Mouse (Mus musculus): ENCODE data around the gene Kcnj10. TPM values are rescaled to one million over a fixed set of nuclear protein-coding genes. Genes with fewer than 3 reads are reported as not detected.

Kcnj10 gene
- polyA plus RNA-seq, 1 experiment, result 17.1 TPM

DNA sequence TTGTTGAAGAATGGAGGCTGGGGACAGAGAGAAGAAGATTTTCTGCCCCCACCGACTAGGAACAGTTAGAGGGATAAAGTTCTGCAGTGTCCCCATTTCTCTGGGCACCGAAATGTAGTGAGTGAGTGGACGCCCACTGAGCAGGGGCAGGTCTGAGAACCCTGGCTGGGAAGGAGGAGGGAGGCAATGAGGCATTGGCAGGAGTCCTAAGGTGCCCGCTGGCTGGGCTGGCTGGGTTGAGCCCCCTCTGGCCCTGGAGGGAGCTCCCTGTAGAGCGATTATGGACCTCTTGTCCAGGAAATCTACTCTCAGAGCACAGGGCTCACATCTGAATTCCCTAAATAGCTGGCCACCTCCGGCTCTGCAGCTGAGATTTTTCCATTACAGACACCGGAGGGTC is 41.5 kb upstream of the Kcnj10 start:
- DNase-seq, result no peak
- TF ChIP-seq CTCF (conservative IDR thresholded peaks at IDR 0.05; ENCODE audit: insufficient read depth, insufficient read length, low read depth, low read length), result no peak
- no peak for TF ChIP-seq POLR2A (IDR thresholded peaks at IDR 0.05; ENCODE audit: low read depth, low read length)

GRCm38 (mm10) chr1:172300247-172300646 is 40.8 kb upstream of the Kcnj10 start:
- WGBS, result 69% methylated on average over 5 of the region's 5 CpGs
- no peaks in the 10 kb centered on the region for H3K27me3 ChIP-seq (replicated peaks; ENCODE audit: control insufficient read depth, insufficient read depth, low read length)
- peak; percentile 39 for DNase-seq
- H3K4me1 ChIP-seq (ENCODE audit: control insufficient read depth, insufficient read depth, low read length), result no peaks in the 10 kb centered on the region; the same call in 1 of the 2 replicates
- no peak overlapping the region for H3K27ac ChIP-seq (ENCODE audit: insufficient read depth, low read depth, low read length)
- no peak overlapping the region for H3K4me3 ChIP-seq (ENCODE audit: insufficient read depth, low read depth, low read length)
- TF ChIP-seq CTCF (conservative IDR thresholded peaks at IDR 0.05; ENCODE audit: insufficient read depth, insufficient read length, low read depth, low read length) (no peak), POLR2A (IDR thresholded peaks at IDR 0.05; ENCODE audit: low read depth, low read length) (no peak)
- H3K36me3 ChIP-seq (ENCODE audit: control insufficient read depth, insufficient read depth, low read length), result no peaks in the 10 kb centered on the region

More for the DNA sequence above, 41.5 kb upstream of the Kcnj10 start:
- no peak overlapping the region for H3K27ac ChIP-seq (ENCODE audit: insufficient read depth, low read depth, low read length)
- no peak overlapping the region for H3K4me3 ChIP-seq (ENCODE audit: insufficient read depth, low read depth, low read length)
- WGBS, result 69% methylated on average over 7 of the region's 7 CpGs
- no peaks in the 10 kb centered on the region; the same call in 1 of the 2 replicates for H3K4me1 ChIP-seq (ENCODE audit: control insufficient read depth, insufficient read depth, low read length)
- H3K27me3 ChIP-seq (replicated peaks; ENCODE audit: control insufficient read depth, insufficient read depth, low read length), result no peaks in the 10 kb centered on the region
- no peaks in the 10 kb centered on the region for H3K36me3 ChIP-seq (ENCODE audit: control insufficient read depth, insufficient read depth, low read length)

- DNase-seq, result no peak
- H3K27me3 ChIP-seq (replicated peaks; ENCODE audit: control insufficient read depth, insufficient read depth, low read length), result no peaks in the 10 kb centered on the region
- H3K4me1 ChIP-seq (ENCODE audit: control insufficient read depth, insufficient read depth, low read length), result no peaks in the 10 kb centered on the region; the same call in 1 of the 2 replicates
- H3K4me3 ChIP-seq (ENCODE audit: insufficient read depth, low read depth, low read length), result no peak overlapping the region
- WGBS, result 74% methylated on average over 12 of the region's 12 CpGs
- H3K27ac ChIP-seq (ENCODE audit: insufficient read depth, low read depth, low read length), result no peak overlapping the region
- TF ChIP-seq POLR2A (IDR thresholded peaks at IDR 0.05; ENCODE audit: low read depth, low read length) (no peak), CTCF (conservative IDR thresholded peaks at IDR 0.05; ENCODE audit: insufficient read depth, insufficient read length, low read depth, low read length) (no peak)
- no peaks in the 10 kb centered on the region for H3K36me3 ChIP-seq (ENCODE audit: control insufficient read depth, insufficient read depth, low read length)
These were observed 39.8 kb upstream of the Kcnj10 start for GRCm38 (mm10) chr1:172301180-172301579.

DNA sequence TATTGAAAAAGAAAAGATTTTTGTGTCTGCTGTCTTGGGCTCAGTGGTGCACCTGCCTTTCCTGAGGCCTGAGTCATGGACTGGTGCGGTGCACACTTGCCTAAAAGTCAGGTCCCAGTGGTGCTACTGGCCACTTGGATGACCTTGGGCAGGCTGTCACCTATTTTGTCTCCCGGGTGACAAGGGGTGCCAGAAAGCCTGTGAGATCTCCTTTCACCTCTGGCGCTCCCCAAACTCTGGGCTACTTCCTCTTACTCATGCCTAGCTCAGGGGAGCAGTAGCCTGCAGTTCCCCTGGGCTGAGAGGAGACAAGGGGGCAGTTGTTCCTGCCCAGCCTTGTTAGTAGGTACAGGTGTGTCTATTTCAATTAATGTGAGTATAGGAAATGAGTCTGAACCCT is 38.7 kb upstream of the Kcnj10 start:
- Histone ChIP-seq H3K27ac (ENCODE audit: insufficient read depth, low read depth, low read length) (no peak overlapping the region), H3K27me3 (replicated peaks; ENCODE audit: control insufficient read depth, insufficient read depth, low read length) (no peaks in the 10 kb centered on the region), H3K4me1 (ENCODE audit: control insufficient read depth, insufficient read depth, low read length) (no peaks in the 10 kb centered on the region; the same call in 1 of the 2 replicates), H3K4me3 (ENCODE audit: insufficient read depth, low read depth, low read length) (no peak overlapping the region), H3K36me3 (ENCODE audit: control insufficient read depth, insufficient read depth, low read length) (no peaks in the 10 kb centered on the region)
- 71% methylated on average over 3 of the region's 3 CpGs for WGBS
- TF ChIP-seq CTCF (conservative IDR thresholded peaks at IDR 0.05; ENCODE audit: insufficient read depth, insufficient read length, low read depth, low read length) (no peak), POLR2A (IDR thresholded peaks at IDR 0.05; ENCODE audit: low read depth, low read length) (no peak)
- no peak for DNase-seq

DNA sequence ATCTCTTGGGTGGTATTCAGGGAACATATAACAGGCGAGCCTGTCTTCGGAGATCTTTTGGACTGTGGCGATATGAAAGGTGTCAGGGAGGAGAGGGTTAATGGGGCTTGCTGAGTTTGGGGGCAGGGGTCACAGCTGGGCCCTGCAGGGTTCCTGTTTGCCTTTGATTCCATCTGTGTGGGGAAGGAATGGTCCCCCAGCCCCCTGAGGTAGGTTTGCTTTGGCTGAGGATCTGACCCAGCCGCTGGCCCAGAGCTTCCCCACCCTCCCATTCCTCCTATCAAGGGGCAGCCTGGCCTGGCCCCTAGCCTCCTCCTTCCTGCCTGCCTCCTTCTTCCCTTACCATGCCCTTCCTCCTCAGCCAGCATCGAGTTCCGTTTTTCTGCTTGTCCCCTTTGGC is 38.2 kb upstream of the Kcnj10 start:
- Histone ChIP-seq H3K27ac (ENCODE audit: insufficient read depth, low read depth, low read length) (no peak overlapping the region), H3K4me3 (ENCODE audit: insufficient read depth, low read depth, low read length) (no peak overlapping the region), H3K4me1 (ENCODE audit: control insufficient read depth, insufficient read depth, low read length) (no peaks in the 10 kb centered on the region; the same call in 1 of the 2 replicates), H3K27me3 (replicated peaks; ENCODE audit: control insufficient read depth, insufficient read depth, low read length) (no peaks in the 10 kb centered on the region), H3K36me3 (ENCODE audit: control insufficient read depth, insufficient read depth, low read length) (no peaks in the 10 kb centered on the region)
- no peak for DNase-seq
- WGBS, result 55% methylated on average over 6 of the region's 6 CpGs
- no peak for TF ChIP-seq CTCF (conservative IDR thresholded peaks at IDR 0.05; ENCODE audit: insufficient read depth, insufficient read length, low read depth, low read length)
- TF ChIP-seq POLR2A (IDR thresholded peaks at IDR 0.05; ENCODE audit: low read depth, low read length), result no peak

DNA sequence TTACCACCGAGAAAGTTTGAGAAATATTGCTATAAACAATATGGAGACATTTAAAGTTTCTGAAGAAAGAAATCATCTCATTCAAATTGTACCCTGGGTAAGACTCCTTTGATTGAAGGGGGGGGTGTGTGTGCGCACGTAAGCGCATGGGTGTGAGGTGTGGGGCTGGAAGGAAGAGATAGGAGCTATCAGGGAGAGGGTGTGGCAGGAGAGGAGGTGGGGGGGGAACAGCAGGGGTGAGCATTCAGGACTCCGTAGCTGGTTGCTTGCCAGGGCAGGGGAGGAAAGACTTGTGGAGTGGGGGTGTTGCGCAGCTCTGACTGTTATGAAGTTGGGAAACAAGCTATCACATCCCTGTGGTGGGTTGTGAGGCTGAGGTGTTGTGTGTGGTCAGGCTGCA is 36.6 kb upstream of the Kcnj10 start:
- no peak for DNase-seq
- Histone ChIP-seq H3K27ac (ENCODE audit: insufficient read depth, low read depth, low read length) (no peak overlapping the region), H3K4me3 (ENCODE audit: insufficient read depth, low read depth, low read length) (no peak overlapping the region), H3K4me1 (ENCODE audit: control insufficient read depth, insufficient read depth, low read length) (no peaks in the 10 kb centered on the region; the same call in 1 of the 2 replicates), H3K27me3 (replicated peaks; ENCODE audit: control insufficient read depth, insufficient read depth, low read length) (no peaks in the 10 kb centered on the region), H3K36me3 (ENCODE audit: control insufficient read depth, insufficient read depth, low read length) (no peaks in the 10 kb centered on the region)
- WGBS, result 85% methylated on average over 6 of the region's 6 CpGs
- TF ChIP-seq CTCF (conservative IDR thresholded peaks at IDR 0.05; ENCODE audit: insufficient read depth, insufficient read length, low read depth, low read length), result no peak
- no peak for TF ChIP-seq POLR2A (IDR thresholded peaks at IDR 0.05; ENCODE audit: low read depth, low read length)

GRCm38 (mm10) chr1:172305153-172305552 is 35.9 kb upstream of the Kcnj10 start:
- no peak overlapping the region for H3K4me3 ChIP-seq (ENCODE audit: insufficient read depth, low read depth, low read length)
- H3K4me1 ChIP-seq (ENCODE audit: control insufficient read depth, insufficient read depth, low read length), result peaks cover 4% of the 10 kb centered on the region; the same call in 1 of the 2 replicates
- no peak overlapping the region for H3K27ac ChIP-seq (ENCODE audit: insufficient read depth, low read depth, low read length)
- H3K36me3 ChIP-seq (ENCODE audit: control insufficient read depth, insufficient read depth, low read length), result no peaks in the 10 kb centered on the region
- no peak for DNase-seq
- 91% methylated on average over 2 of the region's 2 CpGs for WGBS
- H3K27me3 ChIP-seq (replicated peaks; ENCODE audit: control insufficient read depth, insufficient read depth, low read length), result no peaks in the 10 kb centered on the region
- TF ChIP-seq CTCF (conservative IDR thresholded peaks at IDR 0.05; ENCODE audit: insufficient read depth, insufficient read length, low read depth, low read length) (no peak), POLR2A (IDR thresholded peaks at IDR 0.05; ENCODE audit: low read depth, low read length) (no peak)
